Mouse (Mus musculus) limb, embryonic 14.5 days (tissue): ENCODE measurements around the gene Spata45. TPM values are rescaled to one million over a fixed set of nuclear protein-coding genes. Genes with fewer than 3 reads are reported as not detected.

ENCODE experiments used
- ATAC-seq: fragments of 200-750 bp; cut with Nextera tagmentation; 2 replicates; pipeline ENCODE4 v1.8.0; 2017; ENCODE audit warnings: low read depth, moderate number of reproducible peaks, moderate TSS enrichment; ENCODE audit not compliant: low FRiP score
- DNase-seq: peaks from one replicate; pipeline ENCODE4 v3.0.0-alpha.2; 2015; ENCODE audit warnings: low spot score
- H3K27ac ChIP-seq: fragments of 300-500 bp; sonication (generic); replicated peaks from 2 replicates; pipeline ENCODE4 v1.5.1; 2014; ENCODE audit warnings: low read depth, mild to moderate bottlenecking, low read length, moderate library complexity, mixed read lengths
- H3K27me3 ChIP-seq: fragments of 300-500 bp; sonication (generic); 2 replicates; pipeline ENCODE4 v1.6.1; 2014; ENCODE audit warnings: low read length, mixed read lengths; ENCODE audit not compliant: control insufficient read depth, insufficient read depth
- H3K36me3 ChIP-seq: fragments of 300-500 bp; sonication (generic); 2 replicates; pipeline ENCODE4 v1.6.1; 2014; ENCODE audit warnings: mild to moderate bottlenecking, low read length, moderate library complexity, mixed read lengths; ENCODE audit not compliant: control insufficient read depth, insufficient read depth
- H3K4me1 ChIP-seq: fragments of 300-500 bp; sonication (generic); 2 replicates; pipeline ENCODE4 v1.6.1; 2014; ENCODE audit warnings: antibody characterized with exemption, low read length, mixed read lengths; ENCODE audit not compliant: control insufficient read depth, insufficient read depth
- H3K4me2 ChIP-seq: fragments of 300-500 bp; sonication (generic); replicated peaks from 2 replicates; pipeline ENCODE4 v1.6.1; 2014; ENCODE audit warnings: low read depth, mild to moderate bottlenecking, low read length, moderate library complexity; ENCODE audit not compliant: severe bottlenecking
- H3K4me3 ChIP-seq: fragments of 300-500 bp; sonication (generic); replicated peaks from 2 replicates; pipeline ENCODE4 v1.5.1; 2014; ENCODE audit warnings: low read length
- H3K9ac ChIP-seq: fragments of 300-500 bp; sonication (generic); 2 replicates; pipeline ENCODE4 v1.6.1; 2014; ENCODE audit warnings: mild to moderate bottlenecking, low read depth, low read length, moderate library complexity; ENCODE audit not compliant: severe bottlenecking
- H3K9me3 ChIP-seq: fragments of 300-500 bp; sonication (generic); 2 replicates; pipeline ENCODE4 v1.6.1; 2016; ENCODE audit warnings: low read length; ENCODE audit not compliant: control insufficient read depth
- POLR2A ChIP-seq: fragments of 200-500 bp; IDR thresholded peaks from 2 replicates; pipeline ENCODE4 v1.8.0; 2012; ENCODE audit warnings: inconsistent platforms, mild to moderate bottlenecking, moderate library complexity, borderline replicate concordance; ENCODE audit not compliant: insufficient read depth, insufficient read length; ENCODE audit errors: extremely low read depth
- WGBS: fragments of 180-500 bp; shearing (Covaris S2); extraction: QIAGEN DNeasy Blood & Tissue Kit; methylation state at CpG from one replicate; pipeline ENCODE4 v1.1.7; 2014; 5-methylcytosine and 5-hydroxymethylcytosine counted together
- polyA plus RNA-seq, 2 experiments: library from polyadenylated mRNA; depleted of rRNA in 1 of 2; stranded (reverse) in 1 of 2; unstranded in 1 of 2; fragments of >200 nt; fragmentation: Nextera tagmentation in 1 of 2; extraction: Ambion mirVana in 1 of 2; gene quantifications; 2 replicates each; pipeline versions ENCODE4 v1.2.1 to v1.2.3; 2012 to 2014

Gene Spata45
- polyA plus RNA-seq, 2 experiments: not detected

DNA sequence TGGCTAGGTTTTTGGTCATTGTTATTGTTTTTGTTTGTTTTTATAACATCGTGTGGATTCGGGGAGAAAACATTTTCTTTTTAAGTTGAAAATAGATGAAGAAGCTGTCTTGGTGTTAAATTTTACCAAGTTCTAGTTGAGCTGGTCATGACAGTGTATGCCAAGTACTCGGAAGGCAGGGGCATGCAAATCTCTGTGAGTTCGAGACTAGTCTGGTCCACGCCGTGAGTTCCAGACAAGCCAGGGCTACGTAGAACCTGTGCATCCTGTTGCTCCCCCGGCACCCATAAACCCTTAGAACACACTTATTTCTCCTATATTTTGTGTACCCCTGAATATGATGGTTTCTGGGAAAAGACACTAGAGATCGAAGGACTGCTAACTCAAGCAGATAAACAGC is 27.3 kb downstream of the Spata45 start:
- TF ChIP-seq POLR2A: no peak
- H3K36me3 ChIP-seq: peaks cover 32% of the 10 kb centered on the region
- H3K27me3 ChIP-seq: no peaks in the 10 kb centered on the region
- H3K27ac ChIP-seq: no peak overlapping the region
- H3K4me1 ChIP-seq: peaks cover 12% of the 10 kb centered on the region
- H3K4me2 ChIP-seq: peak overlapping the region; percentile 65
- WGBS: 58% methylated on average over 9 of the region's 9 CpGs
- no peak for DNase-seq
- H3K4me3 ChIP-seq: peak overlapping the region; percentile 81
- H3K9me3 ChIP-seq: no peaks in the 10 kb centered on the region
- H3K9ac ChIP-seq: peak overlapping the region; percentile 77
- ATAC-seq: no peak

DNA sequence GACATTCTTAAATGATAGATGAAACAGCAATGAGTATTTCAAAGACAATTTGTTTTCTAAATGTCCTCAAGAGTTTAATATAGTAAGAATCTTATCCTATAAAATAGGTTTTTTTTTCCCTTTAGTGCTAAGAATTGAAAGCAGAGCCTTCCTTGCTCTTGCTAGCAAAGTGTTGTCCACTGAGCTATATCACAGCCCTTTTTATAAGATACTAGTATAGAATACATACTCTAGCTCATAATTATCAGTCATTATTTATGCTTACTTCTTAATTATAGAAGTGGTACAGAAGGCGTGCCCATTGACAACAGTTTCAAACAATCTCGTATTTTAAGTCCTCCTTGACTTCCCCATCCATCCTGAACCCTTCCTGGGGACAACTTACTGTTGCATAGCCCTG is 28.1 kb downstream of the Spata45 start:
- Histone ChIP-seq H3K27ac (no peak overlapping the region), H3K4me2 (no peak overlapping the region), H3K9me3 (no peaks in the 10 kb centered on the region), H3K27me3 (no peaks in the 10 kb centered on the region), H3K36me3 (peaks cover 36% of the 10 kb centered on the region), H3K9ac (no peak overlapping the region), H3K4me1 (peaks cover 12% of the 10 kb centered on the region), H3K4me3 (no peak overlapping the region)
- no peak for DNase-seq
- TF ChIP-seq POLR2A: no peak
- WGBS: 93% methylated on average over 2 of the region's 2 CpGs
- ATAC-seq: no peak

DNA sequence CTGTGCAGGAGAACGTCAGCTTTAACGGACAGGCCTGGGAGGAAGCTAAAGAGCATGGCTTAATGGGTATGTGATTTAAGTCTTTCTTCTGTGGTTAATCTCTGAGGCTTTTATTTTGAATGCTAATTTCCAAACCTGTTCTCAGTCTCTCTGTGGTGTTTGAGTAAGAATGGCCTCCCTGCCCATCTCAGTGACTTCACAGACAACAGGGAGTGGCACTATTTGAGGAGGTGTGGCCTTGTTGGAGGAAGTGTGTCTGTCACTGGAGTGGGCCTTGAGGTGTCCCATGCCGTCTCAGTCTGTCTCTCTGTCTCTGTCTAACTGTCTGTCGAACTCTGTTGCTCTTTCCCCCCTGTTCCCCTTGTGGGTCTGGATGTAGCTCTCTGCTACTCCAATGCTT is 28.7 kb downstream of the Spata45 start:
- H3K4me2 ChIP-seq: no peak overlapping the region
- H3K4me3 ChIP-seq: no peak overlapping the region
- H3K36me3 ChIP-seq: peaks cover 39% of the 10 kb centered on the region
- no peak for TF ChIP-seq POLR2A
- no peaks in the 10 kb centered on the region for H3K9me3 ChIP-seq
- DNase-seq (no peak), ATAC-seq (no peak)
- H3K27ac ChIP-seq: no peak overlapping the region
- peaks cover 12% of the 10 kb centered on the region for H3K4me1 ChIP-seq
- no peak overlapping the region for H3K9ac ChIP-seq
- WGBS: 73% methylated on average over 4 of the region's 4 CpGs
- H3K27me3 ChIP-seq: no peaks in the 10 kb centered on the region

DNA sequence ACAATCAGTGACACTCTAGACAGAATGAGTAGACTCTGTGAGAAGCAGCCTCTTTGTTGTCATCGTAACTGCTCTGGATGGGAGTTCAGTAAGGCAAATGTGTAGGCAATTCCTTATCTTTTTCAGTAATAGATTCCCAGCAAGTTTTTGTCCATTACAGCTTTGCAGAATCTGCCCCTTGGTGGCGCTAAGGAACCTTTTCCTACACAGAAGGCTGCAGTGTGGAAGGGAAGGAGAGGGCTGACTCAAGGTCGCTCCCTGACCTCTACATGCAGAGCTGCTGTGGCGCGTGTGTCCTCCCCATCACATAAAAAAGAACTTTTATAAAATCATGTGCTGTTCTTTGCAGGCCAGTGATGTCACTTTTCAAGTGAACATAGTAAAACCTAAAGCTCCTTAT is 31.9 kb downstream of the Spata45 start:
- DNase-seq (no peak), ATAC-seq (no peak)
- Histone ChIP-seq H3K9ac (no peak overlapping the region), H3K36me3 (peaks cover 70% of the 10 kb centered on the region), H3K27me3 (no peaks in the 10 kb centered on the region), H3K4me3 (no peak overlapping the region), H3K27ac (no peak overlapping the region), H3K9me3 (no peaks in the 10 kb centered on the region), H3K4me2 (no peak overlapping the region), H3K4me1 (peaks cover 5% of the 10 kb centered on the region; the same call in 1 of the 2 replicates)
- no peak for TF ChIP-seq POLR2A
- 80% methylated on average over 5 of the region's 5 CpGs for WGBS

DNA sequence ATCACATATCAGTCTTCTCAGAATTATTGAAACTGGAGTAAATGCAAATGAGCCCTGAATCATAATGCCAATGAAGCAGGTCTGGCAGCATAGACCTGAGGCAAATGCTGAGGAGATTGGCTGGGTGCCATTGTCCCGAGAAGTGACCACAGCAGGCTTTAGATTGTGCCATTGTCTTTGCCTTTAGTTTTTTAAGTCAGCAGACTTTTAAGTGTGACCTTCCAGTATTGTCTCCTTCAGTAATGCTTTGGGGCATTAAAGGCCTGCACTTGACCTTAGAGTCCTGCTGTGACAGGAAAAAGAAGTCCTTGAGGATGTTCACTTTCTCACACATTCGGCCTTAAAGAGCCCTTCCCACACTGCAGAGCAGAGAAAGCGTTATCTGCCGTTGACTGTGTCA is 33.8 kb downstream of the Spata45 start:
- Histone ChIP-seq H3K9ac (no peak overlapping the region), H3K4me2 (no peak overlapping the region), H3K27me3 (no peaks in the 10 kb centered on the region), H3K9me3 (no peaks in the 10 kb centered on the region), H3K27ac (no peak overlapping the region), H3K4me1 (no peaks in the 10 kb centered on the region), H3K36me3 (peaks cover 73% of the 10 kb centered on the region), H3K4me3 (no peak overlapping the region)
- 92% methylated on average over 4 of the region's 4 CpGs for WGBS
- DNase-seq (no peak), ATAC-seq (no peak)
- no peak for TF ChIP-seq POLR2A

DNA sequence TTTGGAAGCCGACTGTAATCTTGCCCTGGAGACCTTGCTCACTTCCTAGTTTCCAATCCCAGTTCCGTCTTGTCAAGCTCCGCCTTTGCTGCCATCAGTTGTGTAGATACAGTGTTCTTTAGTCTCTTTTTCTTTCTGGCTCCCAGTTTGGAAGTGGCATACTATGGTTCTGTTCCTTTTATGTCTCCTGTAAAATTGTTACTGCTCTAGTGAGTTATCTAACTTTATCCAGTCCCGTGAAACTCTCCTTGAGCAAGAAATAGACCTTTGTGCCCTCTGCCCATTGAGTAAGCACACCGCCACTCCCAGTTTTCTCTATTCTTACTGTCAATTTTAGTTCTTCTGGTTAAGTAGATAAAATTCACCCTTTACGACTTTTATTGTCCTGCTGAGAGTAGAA is 35.2 kb downstream of the Spata45 start:
- H3K27me3 ChIP-seq: no peaks in the 10 kb centered on the region
- TF ChIP-seq POLR2A: no peak
- no peak overlapping the region for H3K4me2 ChIP-seq
- H3K9ac ChIP-seq: no peak overlapping the region
- H3K4me1 ChIP-seq: no peaks in the 10 kb centered on the region
- no peak overlapping the region for H3K27ac ChIP-seq
- H3K36me3 ChIP-seq: peaks cover 61% of the 10 kb centered on the region
- 94% methylated on average over 6 of the region's 6 CpGs for WGBS
- H3K9me3 ChIP-seq: no peaks in the 10 kb centered on the region
- ATAC-seq: no peak
- no peak for DNase-seq
- no peak overlapping the region for H3K4me3 ChIP-seq
